Mouse (Mus musculus) liver, adult 2 months (tissue): ENCODE results near the gene Rad54l.

Experiments used
- CTCF ChIP-seq: fragments of 200-500 bp; IDR thresholded peaks from 2 replicates; pipeline ENCODE4 v1.5.1; 2011; ENCODE audit warnings: low read depth, low read length, control low read depth
- POLR2A ChIP-seq: fragments of 200-500 bp; IDR thresholded peaks from 2 replicates; pipeline ENCODE4 v1.6.1; 2011; ENCODE audit warnings: low read length, control low read depth; ENCODE audit not compliant: insufficient read depth; ENCODE audit errors: extremely low read depth

DNA sequence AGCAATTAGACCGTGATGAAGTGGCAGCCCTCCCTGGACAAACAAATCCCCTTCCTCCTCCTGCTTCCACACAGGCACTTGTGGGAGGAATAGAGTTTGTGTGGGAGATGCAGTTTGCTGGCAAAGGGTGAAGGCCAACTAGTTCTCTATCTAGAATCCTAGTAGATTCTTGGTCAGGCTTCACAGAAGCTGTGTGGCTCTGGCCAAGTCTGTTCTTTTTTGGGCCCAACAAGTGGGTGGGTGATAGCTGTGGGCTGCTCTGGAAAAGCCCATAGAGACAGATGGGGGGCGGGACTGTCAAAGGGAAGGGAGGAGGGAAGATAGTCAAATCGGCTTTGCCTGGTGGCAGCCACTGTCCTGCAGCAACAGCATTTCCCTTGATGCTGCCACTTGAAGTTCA is 37.3 kb upstream of the Rad54l start:
- TF ChIP-seq CTCF (no peak), POLR2A (no peak)
